Mouse (Mus musculus): ENCODE measurements around the gene Rgl1.
A peak's percentile ranks its signal among the peaks of the same experiment; 100 is the strongest.

The Rgl1 gene

GRCm38 (mm10) chr1:152766032-152766772, at the start of gene Rgl1, which contains the start of gene Arpc5:
Rgl1 (minus strand) TSS chr1:152766351.
Arpc5 (plus strand) TSS chr1:152766542.
- peak; percentile 61 for DNase-seq (ENCODE audit: extremely low spot score, low read depth, low spot score)

DNA sequence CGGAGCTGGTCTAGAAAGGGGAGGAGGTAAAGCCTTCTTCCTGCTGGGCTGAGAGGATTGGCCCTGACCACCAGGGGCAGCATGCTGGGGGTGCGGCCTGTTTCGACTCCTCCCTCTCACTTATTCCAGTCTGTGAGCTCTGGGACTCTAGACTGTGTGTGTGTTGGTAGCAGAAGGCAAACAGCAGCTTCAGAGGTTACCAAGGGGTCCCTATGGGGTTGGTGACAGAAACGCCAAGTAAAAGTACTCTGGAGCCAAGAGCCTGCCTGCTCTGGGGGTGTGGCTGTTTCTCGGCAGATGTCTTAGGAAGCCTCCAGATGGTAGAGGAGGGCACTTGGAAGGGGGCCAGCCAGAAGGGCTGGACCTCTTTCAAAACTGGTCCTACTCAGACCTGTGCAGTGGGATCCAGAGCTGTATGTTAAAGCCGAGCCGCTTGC, 49.1 kb upstream of the Rgl1 start:
- no peak for DNase-seq (ENCODE audit: extremely low spot score, low read depth, low spot score)

DNA sequence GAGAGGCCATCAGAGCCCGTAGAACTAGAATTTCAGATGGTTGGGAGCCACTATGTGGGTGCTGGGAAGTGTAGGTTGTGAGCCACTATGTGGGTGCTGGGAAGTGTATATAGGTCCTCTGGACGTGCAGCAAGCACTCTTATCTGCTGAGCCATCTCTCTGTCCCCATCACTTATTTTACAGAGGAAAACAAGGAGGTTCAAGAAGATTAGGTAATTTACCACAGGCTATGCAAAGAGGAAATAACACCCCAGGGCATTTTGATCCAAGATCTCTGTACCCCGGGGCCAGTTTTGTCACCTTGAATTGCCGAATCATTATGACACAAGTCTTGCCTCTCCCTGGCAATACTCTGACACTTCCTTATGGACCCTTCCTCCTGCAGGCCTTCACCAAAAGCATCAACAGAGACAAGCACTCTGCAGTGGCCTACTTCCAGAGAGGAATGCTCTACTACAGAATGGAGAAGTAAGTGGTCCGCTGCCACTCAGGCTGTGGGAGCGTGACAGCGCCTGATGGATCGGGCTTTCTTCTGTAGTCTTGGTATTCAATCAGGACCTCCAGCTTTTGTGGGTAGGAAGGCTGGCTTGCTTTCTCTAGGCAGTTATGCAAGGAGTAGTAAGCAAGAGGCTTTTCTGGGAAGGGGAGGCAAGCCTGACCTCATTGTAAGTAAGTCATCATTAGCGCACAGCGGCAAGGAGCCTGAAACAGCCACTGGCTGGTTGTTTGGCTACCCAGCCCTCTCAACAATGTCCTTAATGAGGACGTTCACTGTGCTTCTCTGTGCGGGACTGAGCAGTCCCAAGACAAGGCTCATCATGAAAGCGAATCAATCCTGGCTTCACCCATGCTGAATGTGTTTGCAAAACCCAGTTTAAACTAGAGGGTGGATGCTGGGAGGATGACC, 44.6 kb upstream of the Rgl1 start:
- no peak for DNase-seq (ENCODE audit: extremely low spot score, low read depth, low spot score)

- no peak for DNase-seq (ENCODE audit: extremely low spot score, low read depth, low spot score)
These were observed 43.5 kb upstream of the Rgl1 start for GRCm38 (mm10) chr1:152809541-152810252.

GRCm38 (mm10) chr1:152808392-152808680, 42.2 kb upstream of the Rgl1 start:
- no peak for DNase-seq (ENCODE audit: extremely low spot score, low read depth, low spot score)

- no peak for DNase-seq (ENCODE audit: extremely low spot score, low read depth, low spot score)
These were observed 41.7 kb upstream of the Rgl1 start for GRCm38 (mm10) chr1:152807619-152808391.

DNA sequence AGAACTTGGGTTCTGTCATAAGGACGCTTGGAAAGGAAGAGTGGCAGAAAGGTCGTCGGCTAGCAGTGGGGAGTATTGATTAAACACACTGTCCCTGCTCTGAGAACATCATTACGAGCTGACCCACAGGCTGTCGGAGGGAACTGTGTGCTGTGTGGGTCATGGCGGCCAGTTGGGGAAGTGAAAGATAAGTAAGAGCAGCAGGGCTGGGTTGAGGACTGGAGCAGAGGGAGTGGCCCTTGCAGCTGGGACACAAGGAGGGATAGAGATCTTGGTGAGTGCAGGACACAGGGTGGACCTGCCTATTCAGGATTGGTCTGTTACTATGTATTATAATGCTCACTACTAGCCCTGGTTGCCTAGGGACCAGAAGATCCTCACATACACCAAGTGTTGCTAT, 38.8 kb upstream of the Rgl1 start:
- no peak for DNase-seq (ENCODE audit: extremely low spot score, low read depth, low spot score)

- no peak for DNase-seq (ENCODE audit: extremely low spot score, low read depth, low spot score)
These were observed 34.6 kb upstream of the Rgl1 start for GRCm38 (mm10) chr1:152800633-152801176.

DNA sequence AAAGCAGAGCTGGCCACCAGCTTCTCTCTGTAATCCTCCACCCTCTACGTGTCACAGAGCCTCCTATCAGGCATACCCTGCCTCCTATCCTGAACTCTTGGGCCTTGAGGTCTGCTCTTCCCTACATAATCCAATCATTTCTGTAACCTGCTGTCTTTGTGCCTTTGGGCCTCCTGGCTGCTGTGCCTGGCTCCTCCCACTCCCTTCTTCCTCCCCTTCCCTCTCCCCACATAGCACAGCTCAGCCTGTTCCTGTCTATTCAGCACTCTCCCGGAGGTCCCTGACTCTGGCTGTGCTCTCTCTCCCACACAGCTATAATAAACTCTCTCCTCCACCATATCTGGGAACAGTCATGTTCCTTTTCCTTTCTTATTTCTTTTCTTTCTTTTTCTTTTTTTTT, 33.7 kb upstream of the Rgl1 start, which contains the start of gene Ncf2:
Ncf2 (plus strand) TSS at position 298 of the 400 bp plus-strand sequence.
- no peak for DNase-seq (ENCODE audit: extremely low spot score, low read depth, low spot score)

- no peak for DNase-seq (ENCODE audit: extremely low spot score, low read depth, low spot score)
These were observed 32.0 kb upstream of the Rgl1 start for GRCm38 (mm10) chr1:152798125-152798524.

DNA sequence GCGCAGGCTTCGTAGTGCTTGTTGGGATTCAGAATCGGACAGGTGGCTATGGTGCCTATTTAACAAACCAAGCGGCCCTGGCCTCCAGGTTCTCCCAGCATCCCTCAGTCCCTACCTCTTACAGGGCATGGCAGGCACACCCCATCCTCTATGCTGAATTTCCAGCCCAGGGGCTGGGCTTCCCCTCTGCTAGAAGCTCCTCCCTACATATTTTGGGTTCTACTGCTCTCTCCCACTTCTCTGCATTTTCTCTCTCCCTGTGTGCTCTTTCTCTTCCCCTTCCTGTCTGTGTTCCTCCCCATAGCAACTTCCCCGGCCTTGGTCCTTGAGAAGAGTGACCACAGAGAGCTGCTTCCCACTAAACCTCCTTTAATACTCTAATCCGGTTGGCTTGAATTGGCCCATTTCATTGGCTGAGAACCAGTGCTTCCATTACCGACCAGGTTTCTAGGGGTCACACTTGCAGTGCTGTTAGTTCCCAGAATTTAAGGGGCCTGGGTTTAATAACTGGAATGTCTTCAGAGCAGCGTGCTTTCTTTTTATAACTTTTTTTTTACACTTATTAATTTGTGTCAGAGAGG, 30.6 kb upstream of the Rgl1 start:
- no peak for DNase-seq (ENCODE audit: extremely low spot score, low read depth, low spot score)

GRCm38 (mm10) chr1:152795688-152796255, 29.6 kb upstream of the Rgl1 start:
- no peak for DNase-seq (ENCODE audit: extremely low spot score, low read depth, low spot score)

DNA sequence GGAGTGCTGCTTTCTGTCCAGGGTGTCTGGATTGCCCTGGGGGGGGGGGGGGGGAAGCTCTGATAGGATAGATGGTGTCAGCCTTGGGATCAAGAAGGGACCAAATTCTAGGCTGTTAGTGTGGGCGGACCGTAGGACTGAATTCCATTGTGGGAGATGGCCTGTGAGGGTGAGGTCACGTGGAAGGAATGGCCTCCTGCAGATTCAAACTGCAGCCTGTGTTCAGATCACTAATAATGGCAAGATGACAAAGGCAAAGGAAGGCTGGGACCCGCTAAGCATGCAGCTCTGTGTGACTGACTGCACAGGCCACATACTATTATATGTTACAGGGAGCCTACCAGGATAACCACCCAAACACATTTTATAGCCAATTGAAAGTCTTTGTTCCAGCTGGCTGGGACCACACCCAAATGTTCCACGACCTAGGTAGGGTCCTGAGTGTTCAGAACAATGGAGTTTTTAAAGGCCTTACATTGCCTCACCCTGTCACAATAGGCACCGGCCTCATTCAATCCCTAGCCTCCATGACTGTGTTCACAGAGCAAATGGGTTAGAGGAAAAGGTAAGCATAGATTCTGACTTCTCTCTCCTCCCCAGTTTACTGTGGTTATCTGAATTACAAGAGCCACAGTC, 27.5 kb upstream of the Rgl1 start:
- DNase-seq (ENCODE audit: extremely low spot score, low read depth, low spot score): no peak

DNA sequence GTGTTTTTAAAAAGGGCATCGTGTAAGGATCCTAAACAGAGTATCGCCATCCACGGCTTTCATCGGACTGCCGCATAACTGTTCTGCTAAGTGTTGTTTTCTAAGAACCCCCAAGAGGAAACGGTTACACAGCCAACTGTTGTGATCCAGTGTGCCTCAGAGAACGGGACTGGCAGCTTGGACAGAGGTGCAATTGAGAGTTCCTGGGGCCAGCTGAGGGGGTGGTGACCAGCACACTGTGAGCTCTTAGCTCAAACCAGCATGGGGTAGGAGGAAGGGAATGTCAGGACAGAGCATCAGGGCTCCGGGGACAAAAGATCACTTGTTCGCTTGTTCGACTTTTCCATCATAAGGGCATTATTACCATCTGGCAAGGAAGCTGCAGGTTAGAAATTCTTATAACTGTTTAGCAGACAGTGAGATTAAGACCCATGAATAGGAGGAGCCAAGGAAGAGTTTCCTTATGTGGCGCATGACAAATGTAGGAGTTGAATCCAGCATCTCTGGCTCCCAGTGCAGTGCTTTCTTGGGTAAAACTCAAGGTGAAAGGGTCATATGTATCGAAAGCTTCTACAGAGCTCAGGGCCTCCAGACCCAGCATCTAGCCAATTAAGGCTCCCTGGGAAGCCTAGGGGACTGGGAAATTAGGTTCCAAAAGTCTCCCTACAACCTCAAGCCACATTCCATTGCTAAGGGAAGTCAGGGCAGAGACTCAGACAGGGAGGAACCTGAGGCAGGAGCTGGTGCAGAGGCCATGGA, 26.8 kb upstream of the Rgl1 start:
- no peak for DNase-seq (ENCODE audit: extremely low spot score, low read depth, low spot score)

- DNase-seq (ENCODE audit: extremely low spot score, low read depth, low spot score): no peak
These were observed 25.1 kb upstream of the Rgl1 start for GRCm38 (mm10) chr1:152791269-152791668.

- DNase-seq (ENCODE audit: extremely low spot score, low read depth, low spot score): no peak
These were observed 24.7 kb upstream of the Rgl1 start for GRCm38 (mm10) chr1:152790821-152791220.

GRCm38 (mm10) chr1:152790254-152790653, 24.1 kb upstream of the Rgl1 start:
- DNase-seq (ENCODE audit: extremely low spot score, low read depth, low spot score): peak; percentile 80

DNA sequence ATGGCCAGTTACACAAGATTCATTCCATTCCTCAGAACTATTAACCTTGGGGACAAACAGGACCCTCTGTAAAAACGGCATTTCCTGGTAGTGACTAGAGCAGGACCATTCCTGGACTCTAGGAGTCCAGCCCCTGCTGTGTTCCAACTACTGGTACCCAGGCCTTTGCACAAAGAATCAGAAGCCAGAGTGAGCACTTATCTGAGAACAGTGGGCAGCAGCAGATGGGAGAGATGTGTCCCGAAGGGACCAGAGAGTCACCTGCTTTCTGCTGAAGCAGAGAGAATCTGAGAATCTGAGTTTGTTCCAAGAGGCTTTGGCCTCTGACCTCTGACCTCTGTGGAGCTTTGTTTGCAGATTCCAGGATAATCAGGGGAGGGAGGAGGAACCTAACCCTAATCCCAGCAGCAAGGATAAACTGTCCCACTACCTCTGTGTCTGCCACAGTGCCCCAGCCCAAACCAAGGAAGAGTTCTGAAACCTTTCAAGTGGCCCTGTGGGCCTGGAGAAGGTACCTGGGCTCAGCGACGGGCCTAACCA, 22.0 kb upstream of the Rgl1 start:
- DNase-seq (ENCODE audit: extremely low spot score, low read depth, low spot score): no peak
